Mouse (Mus musculus) hindbrain, embryonic 10.5 days (tissue): Measurements from ENCODE around the gene Rlbp1. TPM values are rescaled to one million over a fixed set of nuclear protein-coding genes. Genes with fewer than 3 reads are reported as not detected.

Experiments used
- DNase-seq: peaks from one replicate; pipeline ENCODE4 v3.0.0-alpha.2; 2017; ENCODE audit warnings: low spot score
- H3K27ac ChIP-seq: fragments of 300-500 bp; sonication (generic); 2 replicates; pipeline ENCODE4 v1.5.1; 2016; ENCODE audit warnings: mild to moderate bottlenecking, moderate library complexity
- H3K27me3 ChIP-seq: fragments of 300-500 bp; sonication (generic); 2 replicates; pipeline ENCODE4 v1.6.1; 2016; ENCODE audit warnings: mild to moderate bottlenecking; ENCODE audit not compliant: poor library complexity, insufficient read depth, severe bottlenecking
- H3K36me3 ChIP-seq: fragments of 300-500 bp; sonication (generic); 2 replicates; pipeline ENCODE4 v1.6.1; 2016; ENCODE audit warnings: mild to moderate bottlenecking, moderate library complexity
- H3K4me1 ChIP-seq: fragments of 300-500 bp; sonication (generic); replicated peaks from 2 replicates; pipeline ENCODE4 v1.6.1; 2016; ENCODE audit warnings: mild to moderate bottlenecking
- H3K4me3 ChIP-seq: fragments of 300-500 bp; sonication (generic); 2 replicates; pipeline ENCODE4 v1.5.1; 2016; ENCODE audit warnings: mild to moderate bottlenecking, moderate library complexity
- H3K9me3 ChIP-seq: fragments of 300-500 bp; sonication (generic); 2 replicates; pipeline ENCODE4 v1.6.1; 2016; ENCODE audit warnings: mild to moderate bottlenecking, moderate library complexity
- WGBS: fragments of 180-500 bp; shearing (Covaris S2); methylation state at CpG from one replicate; pipeline ENCODE4 v1.1.7; 2016; 5-methylcytosine and 5-hydroxymethylcytosine counted together
- polyA plus RNA-seq: library from polyadenylated mRNA; unstranded; fragments of >200 nt; fragmentation: Nextera tagmentation; extraction: Ambion mirVana; gene quantifications from 2 replicates; pipeline ENCODE4 v1.2.1, GENCODE M21; 2016

Rlbp1 gene
- polyA plus RNA-seq, 1 experiment from 2014 or later = 0.27 TPM

- H3K4me3 ChIP-seq = no peak overlapping the region
- WGBS = 49% methylated on average over 4 of the region's 4 CpGs
These were observed 17.4 kb downstream of the Rlbp1 start for GRCm38 (mm10) chr7:79369416-79369815.

GRCm38 (mm10) chr7:79368664-79369063 lies 18.2 kb downstream of the Rlbp1 start:
- no peak for DNase-seq
- Histone ChIP-seq H3K27me3 (no peaks in the 10 kb centered on the region), H3K27ac (no peak overlapping the region), H3K4me3 (no peak overlapping the region), H3K9me3 (no peaks in the 10 kb centered on the region), H3K36me3 (peaks cover 17% of the 10 kb centered on the region; the same call in 1 of the 2 replicates), H3K4me1 (no peaks in the 10 kb centered on the region; the same call in 1 of the 2 replicates)
- 87% methylated on average over 5 of the region's 5 CpGs for WGBS

More at GRCm38 (mm10) chr7:79369416-79369815, 17.4 kb downstream of the Rlbp1 start:
- H3K27me3 ChIP-seq = no peaks in the 10 kb centered on the region
- no peaks in the 10 kb centered on the region for H3K9me3 ChIP-seq
- no peak overlapping the region for H3K27ac ChIP-seq
- 0 out of 2 replicates have a peak, but pooled peaks cover 9% of the 10 kb centered on the region for H3K36me3 ChIP-seq
- H3K4me1 ChIP-seq = no peaks in the 10 kb centered on the region; the same call in 1 of the 2 replicates
- no peak for DNase-seq

DNA sequence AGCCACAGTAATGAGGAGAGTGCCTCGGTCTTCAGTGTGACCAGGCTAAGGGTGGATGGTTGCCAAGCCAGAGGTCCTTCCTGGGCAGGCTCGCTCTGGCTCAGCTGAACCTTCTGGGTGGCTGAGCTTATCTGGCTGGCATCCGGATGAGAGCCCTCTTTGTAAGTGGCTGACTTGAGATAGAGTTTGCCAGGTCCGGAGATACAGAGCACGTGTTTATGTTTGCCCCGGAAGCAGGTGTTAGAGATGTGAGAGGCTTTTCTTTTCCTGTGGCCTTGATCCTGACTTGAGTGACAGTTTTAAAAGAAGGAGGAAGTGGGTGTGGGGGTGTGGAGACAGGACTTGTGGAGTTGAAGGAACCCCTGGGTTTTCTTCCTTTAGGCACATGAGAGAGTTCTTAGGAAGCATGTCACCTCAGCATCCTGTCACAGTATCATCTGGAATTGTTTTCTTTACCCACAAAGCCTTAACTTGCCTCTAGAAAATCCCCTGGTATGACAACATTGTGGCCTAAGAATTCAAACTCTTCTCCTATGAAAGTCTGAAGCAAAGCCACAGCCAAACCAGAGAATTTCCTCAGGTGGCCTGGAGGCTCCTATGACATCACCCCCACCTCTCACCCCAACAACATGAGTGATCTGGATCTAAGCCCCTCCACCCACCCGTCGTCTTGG lies 23.3 kb downstream of the Rlbp1 start:
- H3K36me3 ChIP-seq = peaks cover 58% of the 10 kb centered on the region
- H3K4me1 ChIP-seq = peaks cover 9% of the 10 kb centered on the region
- DNase-seq = no peak
- no peaks in the 10 kb centered on the region for H3K27me3 ChIP-seq
- 82% methylated on average over 8 of the region's 8 CpGs for WGBS
- H3K4me3 ChIP-seq = no peak overlapping the region
- no peak overlapping the region for H3K27ac ChIP-seq
- no peaks in the 10 kb centered on the region for H3K9me3 ChIP-seq

DNA sequence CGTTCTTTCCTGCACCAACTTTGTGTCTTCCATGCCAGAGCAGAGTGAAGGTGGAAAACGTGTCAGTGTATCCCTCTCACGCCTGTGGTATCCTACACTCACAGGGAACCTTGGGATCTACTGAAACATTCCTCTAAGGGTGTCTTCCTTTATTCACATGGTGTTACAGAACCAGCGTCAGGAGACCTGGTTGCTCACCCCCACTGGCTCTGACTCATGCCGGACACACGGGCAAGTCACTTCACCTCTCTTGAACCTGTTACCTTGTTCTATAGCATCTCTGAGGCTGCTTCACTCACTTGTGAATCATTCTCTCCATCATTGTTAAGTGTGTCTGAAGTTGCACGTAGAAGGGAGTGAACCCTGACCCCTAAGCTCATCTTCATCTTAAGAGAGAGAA lies 24.0 kb downstream of the Rlbp1 start:
- H3K9me3 ChIP-seq = no peaks in the 10 kb centered on the region
- H3K27ac ChIP-seq = no peak overlapping the region
- no peaks in the 10 kb centered on the region for H3K27me3 ChIP-seq
- H3K4me1 ChIP-seq = peaks cover 9% of the 10 kb centered on the region
- no peak for DNase-seq
- no peak overlapping the region for H3K4me3 ChIP-seq
- peaks cover 65% of the 10 kb centered on the region for H3K36me3 ChIP-seq
- WGBS = 92% methylated on average over 7 of the region's 7 CpGs

- no peak for DNase-seq
- H3K27ac ChIP-seq = peak overlapping the region; percentile 60
- no peaks in the 10 kb centered on the region for H3K27me3 ChIP-seq
These were observed 24.6 kb downstream of the Rlbp1 start for GRCm38 (mm10) chr7:79362208-79362607.

DNA sequence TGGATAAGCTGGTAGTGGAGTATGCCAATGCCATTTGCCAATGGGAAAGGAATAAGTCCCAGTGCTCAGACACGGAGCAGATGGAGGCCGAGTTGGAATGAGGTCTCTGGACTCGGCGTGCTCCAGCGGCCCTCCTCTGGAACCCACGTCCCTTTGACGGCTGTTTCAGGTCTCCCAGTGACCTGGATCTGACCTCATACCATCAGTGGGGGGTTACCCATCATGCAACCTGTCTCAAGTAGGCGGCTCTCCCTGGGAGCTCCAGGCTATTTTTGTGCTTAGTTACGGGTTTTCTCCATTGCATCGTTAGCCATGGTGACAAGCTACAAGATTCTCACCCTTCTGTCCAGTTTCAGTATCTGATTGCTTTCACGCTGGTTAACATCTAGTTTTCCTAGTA lies 26.8 kb downstream of the Rlbp1 start:
- Histone ChIP-seq H3K27me3 (no peaks in the 10 kb centered on the region), H3K4me1 (peaks cover 9% of the 10 kb centered on the region), H3K4me3 (no peak overlapping the region), H3K9me3 (no peaks in the 10 kb centered on the region), H3K27ac (no peak overlapping the region), H3K36me3 (peaks cover 82% of the 10 kb centered on the region)
- no peak for DNase-seq
- WGBS = 72% methylated on average over 11 of the region's 11 CpGs

More at GRCm38 (mm10) chr7:79362208-79362607, 24.6 kb downstream of the Rlbp1 start:
- Histone ChIP-seq H3K4me3 (no peak overlapping the region), H3K36me3 (peaks cover 71% of the 10 kb centered on the region), H3K4me1 (peaks cover 9% of the 10 kb centered on the region), H3K9me3 (no peaks in the 10 kb centered on the region)
- WGBS = 71% methylated on average over 8 of the region's 8 CpGs

DNA sequence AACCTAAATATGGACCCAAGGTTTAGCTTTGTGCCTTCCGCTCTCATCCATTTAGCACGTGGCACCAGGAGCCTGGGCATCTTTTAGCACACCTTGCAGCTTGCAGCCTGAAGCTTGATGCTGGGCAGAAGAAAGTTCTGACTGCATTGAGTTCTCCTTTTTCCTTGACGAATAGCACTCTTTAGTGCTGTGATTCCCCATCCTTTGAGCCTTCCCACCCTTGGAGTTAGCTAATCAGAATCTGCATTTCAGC lies 27.7 kb downstream of the Rlbp1 start:
- DNase-seq = no peak
- no peak overlapping the region for H3K4me3 ChIP-seq
- peaks cover 9% of the 10 kb centered on the region for H3K4me1 ChIP-seq
- no peaks in the 10 kb centered on the region for H3K9me3 ChIP-seq
- H3K27me3 ChIP-seq = no peaks in the 10 kb centered on the region
- peaks cover 84% of the 10 kb centered on the region for H3K36me3 ChIP-seq
- 89% methylated on average over 3 of the region's 3 CpGs for WGBS
- no peak overlapping the region for H3K27ac ChIP-seq

DNA sequence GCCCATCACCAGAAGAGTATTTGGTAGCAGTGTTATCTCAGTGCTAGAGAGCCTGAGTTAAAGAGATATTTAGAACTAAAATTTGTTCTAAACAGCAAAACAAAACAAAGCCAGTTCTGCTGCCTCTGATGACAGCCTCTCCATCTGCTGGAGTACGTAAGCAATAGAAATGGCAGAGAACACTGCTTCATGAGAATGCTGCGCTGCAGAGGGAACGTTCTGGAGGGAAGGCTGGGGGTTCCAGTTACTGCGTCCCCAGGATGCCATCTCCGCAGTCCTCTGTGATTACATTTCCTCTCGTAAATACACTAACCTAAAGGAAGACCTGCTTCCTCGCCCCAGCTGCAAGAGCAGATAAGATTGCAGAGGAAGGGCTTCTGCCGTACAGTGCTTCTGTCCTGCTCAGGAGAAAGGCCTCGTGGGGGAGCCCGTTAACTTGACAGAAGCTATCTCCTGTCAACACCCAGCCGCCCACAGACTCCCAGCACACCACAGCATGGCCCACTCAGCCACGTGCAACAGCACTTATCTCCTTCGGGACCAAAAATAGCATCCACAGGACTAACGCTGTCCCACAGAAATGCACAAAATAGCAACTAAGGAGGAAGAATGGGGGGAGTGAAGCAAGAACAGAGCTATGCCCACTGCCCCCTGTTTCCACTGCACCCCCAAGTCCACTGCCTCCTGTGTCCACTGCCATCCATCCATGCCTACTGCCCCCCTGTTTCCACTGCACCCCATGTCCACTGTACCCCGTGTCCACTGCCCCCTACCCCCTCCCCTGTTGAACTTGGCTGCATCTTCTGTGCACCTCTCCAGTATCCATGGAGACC lies 28.3 kb downstream of the Rlbp1 start:
- WGBS = 80% methylated on average over 15 of the region's 15 CpGs
- Histone ChIP-seq H3K9me3 (no peaks in the 10 kb centered on the region), H3K27me3 (no peaks in the 10 kb centered on the region), H3K36me3 (peaks cover 83% of the 10 kb centered on the region), H3K4me1 (peaks cover 9% of the 10 kb centered on the region), H3K4me3 (no peak overlapping the region), H3K27ac (no peak overlapping the region)
- DNase-seq = no peak

DNA sequence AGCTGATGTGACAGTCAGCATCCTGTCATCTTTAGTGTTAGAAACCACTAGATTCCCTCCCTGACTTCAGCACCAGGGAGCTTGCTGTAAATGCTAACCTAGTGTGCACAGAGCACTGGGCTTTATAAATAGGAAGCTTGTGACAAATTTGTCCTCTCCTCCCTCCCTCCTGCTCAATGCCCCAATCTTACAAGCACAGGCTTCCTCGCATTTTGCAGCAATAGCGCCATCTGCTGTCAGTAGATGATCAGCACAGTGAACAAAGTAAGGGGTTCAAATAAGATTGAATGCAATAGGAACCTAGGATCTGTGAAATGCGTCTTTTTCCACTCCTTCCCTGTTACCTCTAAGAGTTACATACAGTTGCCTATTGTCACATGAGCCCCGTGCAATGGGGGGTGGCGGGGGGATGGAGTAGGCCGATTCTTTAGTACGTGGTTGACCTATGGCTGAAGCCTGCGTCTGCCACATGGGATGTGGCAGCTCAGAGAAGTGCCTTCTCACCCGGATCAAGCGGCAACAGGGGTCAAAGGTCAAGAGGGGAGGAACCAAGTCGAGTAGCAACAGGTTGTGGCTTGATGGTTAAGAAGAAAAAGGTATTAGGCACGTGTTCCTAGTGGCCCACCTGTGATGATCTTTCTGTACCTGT lies 37.0 kb downstream of the Rlbp1 start:
- Histone ChIP-seq H3K9me3 (no peaks in the 10 kb centered on the region), H3K27me3 (no peaks in the 10 kb centered on the region), H3K4me3 (no peak overlapping the region), H3K27ac (no peak overlapping the region), H3K4me1 (no peaks in the 10 kb centered on the region), H3K36me3 (peaks cover 76% of the 10 kb centered on the region)
- DNase-seq = peak; percentile 72
- 38% methylated on average over 12 of the region's 12 CpGs for WGBS

GRCm38 (mm10) chr7:79348816-79349215 lies 38.0 kb downstream of the Rlbp1 start:
- WGBS = 88% methylated on average over 8 of the region's 8 CpGs
- Histone ChIP-seq H3K27ac (no peak overlapping the region), H3K36me3 (peaks cover 78% of the 10 kb centered on the region), H3K9me3 (no peaks in the 10 kb centered on the region), H3K27me3 (no peaks in the 10 kb centered on the region), H3K4me3 (no peak overlapping the region), H3K4me1 (no peaks in the 10 kb centered on the region)
- DNase-seq = no peak

DNA sequence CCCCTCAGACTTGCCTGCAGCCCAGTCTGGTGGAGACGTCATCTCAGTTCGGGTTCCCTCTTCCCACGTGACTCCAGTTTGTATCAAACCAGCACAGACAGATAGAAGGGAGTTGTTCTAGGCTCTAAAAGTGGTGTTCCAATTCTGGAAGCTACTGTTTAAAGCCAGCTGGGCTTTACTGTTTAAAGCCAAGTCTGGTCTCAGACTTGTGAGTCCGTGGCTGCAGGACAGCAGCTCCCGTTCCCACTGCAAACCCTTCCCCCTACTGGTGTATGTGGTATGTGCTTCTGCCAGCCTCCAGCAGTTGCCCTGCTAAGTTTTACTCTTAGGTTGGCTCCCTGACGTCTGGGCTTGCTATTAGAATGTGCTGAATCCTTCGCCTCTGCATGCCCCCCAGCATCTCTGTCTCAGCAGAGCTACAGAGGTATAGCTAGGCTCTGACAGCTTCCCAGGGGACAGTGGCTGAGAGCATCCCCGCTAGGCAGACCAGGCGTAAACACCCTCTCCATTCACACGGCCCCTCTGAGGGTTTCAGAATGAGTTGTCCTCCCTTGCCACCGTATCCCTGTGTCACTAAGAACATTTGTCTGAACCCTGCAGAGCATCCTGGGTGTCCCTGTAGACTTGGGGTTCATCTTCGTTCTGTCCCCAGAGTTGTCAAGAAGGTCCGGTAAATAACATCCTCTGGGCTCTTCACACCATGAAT lies 39.6 kb downstream of the Rlbp1 start:
- H3K27me3 ChIP-seq = no peaks in the 10 kb centered on the region
- WGBS = 84% methylated on average over 13 of the region's 13 CpGs
- peaks cover 3% of the 10 kb centered on the region; the same call in 1 of the 2 replicates for H3K9me3 ChIP-seq
- H3K4me1 ChIP-seq = no peaks in the 10 kb centered on the region
- H3K4me3 ChIP-seq = no peak overlapping the region
- peaks cover 80% of the 10 kb centered on the region for H3K36me3 ChIP-seq
- H3K27ac ChIP-seq = no peak overlapping the region
- DNase-seq = no peak

GRCm38 (mm10) chr7:79346555-79347075 lies 40.2 kb downstream of the Rlbp1 start:
- Histone ChIP-seq H3K4me3 (no peak overlapping the region), H3K9me3 (peaks cover 3% of the 10 kb centered on the region; the same call in 1 of the 2 replicates), H3K27ac (no peak overlapping the region), H3K4me1 (no peaks in the 10 kb centered on the region), H3K27me3 (no peaks in the 10 kb centered on the region), H3K36me3 (peaks cover 74% of the 10 kb centered on the region)
- 82% methylated on average over 8 of the region's 8 CpGs for WGBS
- DNase-seq = no peak
